Mouse (Mus musculus): ENCODE measurements around the gene Igfbp4. TPM values are rescaled to one million over a fixed set of nuclear protein-coding genes. Genes with fewer than 3 reads are reported as not detected.

Igfbp4 gene
- polyA plus RNA-seq, 1 experiment from 2014 or later, result 672 TPM

- no peak for TF ChIP-seq EP300 (IDR thresholded peaks at IDR 0.05; ENCODE audit: low read depth)
- no peak for TF ChIP-seq CTCF (IDR thresholded peaks at IDR 0.05; ENCODE audit: low read depth)
- Histone ChIP-seq H3K9ac (replicated peaks) (no peak overlapping the region), H3K4me3 (ENCODE audit: low read depth, low read length) (no peak overlapping the region), H3K9me3 (ENCODE audit: low read length) (no peaks in the 10 kb centered on the region), H3K36me3 (replicated peaks; ENCODE audit: insufficient read depth, low read length) (no peaks in the 10 kb centered on the region), H3K27me3 (ENCODE audit: insufficient read depth, low read length) (no peaks in the 10 kb centered on the region), H3K27ac (ENCODE audit: low read depth) (no peak overlapping the region), H3K4me1 (ENCODE audit: insufficient read depth) (peaks cover 11% of the 10 kb centered on the region), H3K4me2 (ENCODE audit: low read depth, low read length) (no peak overlapping the region)
- WGBS (ENCODE audit: insufficient replicate concordance), result 76% methylated on average over 8 of the region's 8 CpGs
- DNase-seq, result no peak
- peak; percentile 47; the same call in 1 of the 2 replicates for ATAC-seq
Observed at GRCm38 (mm10) chr11:99067591-99067990, 26.5 kb downstream of the Igfbp4 start.

DNA sequence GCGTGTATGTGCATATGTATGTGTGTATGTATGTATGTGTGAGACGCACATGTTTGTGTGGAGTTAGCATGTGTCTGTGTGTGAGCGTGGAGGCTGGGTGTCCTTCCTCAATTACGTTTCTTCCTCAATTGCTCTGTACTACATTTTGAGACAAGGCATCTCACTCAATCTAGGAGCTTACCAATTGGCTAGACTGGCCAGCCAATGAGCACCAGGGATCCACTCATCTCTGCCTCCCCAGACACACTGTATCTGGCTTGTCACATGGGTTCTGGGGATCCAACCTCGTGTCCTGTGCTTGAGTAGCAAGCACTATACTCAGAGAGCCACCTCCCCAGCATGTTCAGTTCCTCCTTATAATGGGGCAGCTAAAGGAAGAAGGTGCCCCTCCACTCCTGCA is 27.4 kb downstream of the Igfbp4 start:
- TF ChIP-seq EP300 (IDR thresholded peaks at IDR 0.05; ENCODE audit: low read depth) (no peak), CTCF (IDR thresholded peaks at IDR 0.05; ENCODE audit: low read depth) (no peak)
- no peak overlapping the region for H3K9ac ChIP-seq (replicated peaks)
- H3K9me3 ChIP-seq (ENCODE audit: low read length), result no peaks in the 10 kb centered on the region
- H3K4me2 ChIP-seq (ENCODE audit: low read depth, low read length), result no peak overlapping the region
- no peaks in the 10 kb centered on the region for H3K36me3 ChIP-seq (replicated peaks; ENCODE audit: insufficient read depth, low read length)
- no peaks in the 10 kb centered on the region for H3K27me3 ChIP-seq (ENCODE audit: insufficient read depth, low read length)
- ATAC-seq (no peak), DNase-seq (no peak)
- H3K4me1 ChIP-seq (ENCODE audit: insufficient read depth), result peaks cover 9% of the 10 kb centered on the region
- 54% methylated on average over 5 of the region's 5 CpGs for WGBS (ENCODE audit: insufficient replicate concordance)
- H3K27ac ChIP-seq (ENCODE audit: low read depth), result no peak overlapping the region
- no peak overlapping the region for H3K4me3 ChIP-seq (ENCODE audit: low read depth, low read length)

GRCm38 (mm10) chr11:99071866-99072265 is 30.8 kb downstream of the Igfbp4 start:
- 67% methylated on average over 6 of the region's 6 CpGs for WGBS (ENCODE audit: insufficient replicate concordance)
- H3K9me3 ChIP-seq (ENCODE audit: low read length), result no peaks in the 10 kb centered on the region
- ATAC-seq (no peak), DNase-seq (no peak)
- no peaks in the 10 kb centered on the region for H3K27me3 ChIP-seq (ENCODE audit: insufficient read depth, low read length)
- H3K9ac ChIP-seq (replicated peaks), result no peak overlapping the region
- no peaks in the 10 kb centered on the region; the same call in none of the 2 replicates for H3K4me1 ChIP-seq (ENCODE audit: insufficient read depth)
- no peak overlapping the region for H3K4me2 ChIP-seq (ENCODE audit: low read depth, low read length)
- H3K27ac ChIP-seq (ENCODE audit: low read depth), result no peak overlapping the region
- H3K36me3 ChIP-seq (replicated peaks; ENCODE audit: insufficient read depth, low read length), result no peaks in the 10 kb centered on the region
- H3K4me3 ChIP-seq (ENCODE audit: low read depth, low read length), result no peak overlapping the region
- TF ChIP-seq CTCF (IDR thresholded peaks at IDR 0.05; ENCODE audit: low read depth) (no peak), EP300 (IDR thresholded peaks at IDR 0.05; ENCODE audit: low read depth) (no peak)

DNA sequence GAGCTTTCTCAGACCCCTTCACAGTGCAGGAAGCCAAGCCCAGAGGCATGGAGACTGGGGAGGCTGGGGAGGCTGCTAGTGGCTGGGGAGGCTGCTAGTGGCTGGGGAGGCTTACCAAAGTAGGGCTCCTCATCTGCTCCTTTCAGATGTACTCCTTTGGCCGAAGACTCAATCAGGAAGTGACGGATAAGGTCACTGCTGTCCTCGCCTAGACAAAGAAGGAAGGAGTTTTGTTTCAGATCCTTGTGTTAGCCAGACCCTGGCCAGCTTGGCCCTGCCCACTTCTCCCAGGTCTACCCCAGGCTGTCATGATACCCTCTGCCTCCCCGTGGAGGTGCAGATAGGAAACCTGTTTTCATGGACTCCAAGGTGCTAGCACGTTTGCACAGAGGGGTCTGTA is 32.7 kb downstream of the Igfbp4 start:
- WGBS (ENCODE audit: insufficient replicate concordance), result 41% methylated on average over 5 of the region's 5 CpGs

DNA sequence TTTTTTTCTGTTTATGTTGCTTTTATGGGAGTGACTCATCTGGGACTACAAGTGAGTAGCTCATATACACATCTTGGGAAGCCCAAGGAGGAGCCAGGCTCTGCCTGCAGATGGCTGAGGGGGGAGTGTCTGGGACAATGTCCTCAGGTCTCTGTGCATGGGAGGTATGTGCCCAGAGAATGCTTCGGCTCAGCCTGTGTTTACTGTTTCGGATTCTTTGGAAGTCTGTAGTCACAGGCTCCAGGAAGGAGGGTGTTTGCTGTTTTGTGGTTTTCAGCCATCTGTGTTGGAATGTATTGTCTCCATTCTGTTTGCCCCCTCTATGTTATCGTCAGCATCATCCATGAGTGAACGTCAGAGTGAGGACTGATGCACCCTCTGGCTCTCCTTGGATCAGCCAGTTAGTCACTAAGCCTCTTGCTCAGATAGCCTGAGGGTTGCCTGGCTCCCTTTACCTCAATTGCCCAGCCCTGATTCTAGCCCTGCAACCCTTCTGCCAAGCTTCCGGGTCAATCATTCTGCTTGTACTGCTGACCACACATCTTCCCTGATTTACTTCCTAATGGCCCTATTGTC is 35.8 kb downstream of the Igfbp4 start:
- 44% methylated on average over 5 of the region's 5 CpGs for WGBS (ENCODE audit: insufficient replicate concordance)
- Histone ChIP-seq H3K27ac (ENCODE audit: low read depth) (no peak overlapping the region), H3K27me3 (ENCODE audit: insufficient read depth, low read length) (no peaks in the 10 kb centered on the region), H3K4me2 (ENCODE audit: low read depth, low read length) (no peak overlapping the region), H3K9ac (replicated peaks) (no peak overlapping the region), H3K4me3 (ENCODE audit: low read depth, low read length) (no peak overlapping the region), H3K4me1 (ENCODE audit: insufficient read depth) (peaks cover 1% of the 10 kb centered on the region; the same call in 1 of the 2 replicates), H3K36me3 (replicated peaks; ENCODE audit: insufficient read depth, low read length) (no peaks in the 10 kb centered on the region), H3K9me3 (ENCODE audit: low read length) (no peaks in the 10 kb centered on the region)
- ATAC-seq, result no peak
- TF ChIP-seq CTCF (IDR thresholded peaks at IDR 0.05; ENCODE audit: low read depth) (no peak), EP300 (IDR thresholded peaks at IDR 0.05; ENCODE audit: low read depth) (no peak)
- no peak for DNase-seq

More for the DNA sequence above, 32.7 kb downstream of the Igfbp4 start:
- no peak for DNase-seq
- Histone ChIP-seq H3K4me1 (ENCODE audit: insufficient read depth) (no peaks in the 10 kb centered on the region; the same call in 1 of the 2 replicates), H3K27ac (ENCODE audit: low read depth) (no peak overlapping the region), H3K27me3 (ENCODE audit: insufficient read depth, low read length) (no peaks in the 10 kb centered on the region), H3K4me3 (ENCODE audit: low read depth, low read length) (no peak overlapping the region), H3K4me2 (ENCODE audit: low read depth, low read length) (no peak overlapping the region), H3K9me3 (ENCODE audit: low read length) (no peaks in the 10 kb centered on the region), H3K36me3 (replicated peaks; ENCODE audit: insufficient read depth, low read length) (no peaks in the 10 kb centered on the region), H3K9ac (replicated peaks) (no peak overlapping the region)
- ATAC-seq, result no peak
- TF ChIP-seq EP300 (IDR thresholded peaks at IDR 0.05; ENCODE audit: low read depth), result no peak
- no peak for TF ChIP-seq CTCF (IDR thresholded peaks at IDR 0.05; ENCODE audit: low read depth)

DNA sequence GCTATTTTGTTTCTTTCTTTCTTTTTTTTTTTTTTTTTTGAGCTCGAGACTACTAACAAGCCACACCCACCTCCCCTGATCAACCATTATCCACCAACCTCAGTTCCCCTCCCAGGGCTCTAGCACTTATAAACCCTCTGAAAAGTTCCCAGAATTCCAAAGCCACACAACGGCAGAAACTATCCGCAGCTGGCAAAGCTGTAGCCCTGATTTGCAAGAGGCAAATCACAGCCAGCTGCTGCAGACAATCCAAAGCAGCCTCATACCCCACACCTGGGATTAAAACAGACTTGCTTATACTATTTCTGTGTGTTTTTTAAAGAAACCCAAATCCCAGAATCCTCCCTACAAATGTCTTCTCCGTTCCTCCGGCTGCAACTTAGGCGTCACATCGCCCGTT is 36.8 kb downstream of the Igfbp4 start:
- H3K9me3 ChIP-seq (ENCODE audit: low read length), result no peaks in the 10 kb centered on the region
- peaks cover 5% of the 10 kb centered on the region; the same call in 1 of the 2 replicates for H3K4me1 ChIP-seq (ENCODE audit: insufficient read depth)
- no peaks in the 10 kb centered on the region for H3K36me3 ChIP-seq (replicated peaks; ENCODE audit: insufficient read depth, low read length)
- no peak for ATAC-seq
- WGBS (ENCODE audit: insufficient replicate concordance), result 84% methylated on average over 8 of the region's 8 CpGs
- H3K4me2 ChIP-seq (ENCODE audit: low read depth, low read length), result no peak overlapping the region
- H3K9ac ChIP-seq (replicated peaks), result no peak overlapping the region
- H3K27me3 ChIP-seq (ENCODE audit: insufficient read depth, low read length), result no peaks in the 10 kb centered on the region
- TF ChIP-seq EP300 (IDR thresholded peaks at IDR 0.05; ENCODE audit: low read depth) (no peak), CTCF (IDR thresholded peaks at IDR 0.05; ENCODE audit: low read depth) (no peak)
- no peak for DNase-seq
- no peak overlapping the region for H3K27ac ChIP-seq (ENCODE audit: low read depth)
- no peak overlapping the region for H3K4me3 ChIP-seq (ENCODE audit: low read depth, low read length)

All from liver, postnatal 0 days (tissue).